Mouse (Mus musculus) limb, embryonic 13.5 days (tissue): ENCODE results near the gene Nup107. TPM values are rescaled to one million over a fixed set of nuclear protein-coding genes. Genes with fewer than 3 reads are reported as not detected.

Source experiments
- ATAC-seq: fragments of 200-750 bp; cut with Nextera tagmentation; 2 replicates; pipeline ENCODE4 v1.8.0; 2017; ENCODE audit warnings: low read depth, moderate number of reproducible peaks, moderate TSS enrichment; ENCODE audit not compliant: low FRiP score
- H3K27ac ChIP-seq: fragments of 300-500 bp; sonication (generic); 2 replicates; pipeline ENCODE4 v1.5.1; 2015; ENCODE audit warnings: inconsistent platforms, mild to moderate bottlenecking, moderate library complexity
- H3K27me3 ChIP-seq: fragments of 300-500 bp; sonication (generic); 2 replicates; pipeline ENCODE4 v1.6.1; 2015; ENCODE audit warnings: mild to moderate bottlenecking, inconsistent platforms
- H3K36me3 ChIP-seq: fragments of 300-500 bp; sonication (generic); 2 replicates; pipeline ENCODE4 v1.6.1; 2015; ENCODE audit warnings: inconsistent platforms, mild to moderate bottlenecking, moderate library complexity
- H3K4me1 ChIP-seq: fragments of 300-500 bp; sonication (generic); 2 replicates; pipeline ENCODE4 v1.6.1; 2015; ENCODE audit warnings: inconsistent platforms
- H3K4me2 ChIP-seq: fragments of 300-500 bp; sonication (generic); replicated peaks from 2 replicates; pipeline ENCODE4 v1.6.1; 2015; ENCODE audit warnings: inconsistent platforms, mild to moderate bottlenecking, moderate library complexity
- H3K4me3 ChIP-seq: fragments of 300-500 bp; sonication (generic); 2 replicates; pipeline ENCODE4 v1.5.1; 2015; ENCODE audit warnings: moderate library complexity, mild to moderate bottlenecking, inconsistent platforms
- H3K9ac ChIP-seq: fragments of 300-500 bp; sonication (generic); 2 replicates; pipeline ENCODE4 v1.6.1; 2015; ENCODE audit warnings: mild to moderate bottlenecking, inconsistent platforms
- H3K9me3 ChIP-seq: fragments of 300-500 bp; sonication (generic); 2 replicates; pipeline ENCODE4 v1.6.1; 2016; ENCODE audit warnings: inconsistent platforms
- WGBS: fragments of 180-500 bp; shearing (Covaris S2); methylation state at CpG from one replicate; pipeline ENCODE4 v1.1.7; 2015; 5-methylcytosine and 5-hydroxymethylcytosine counted together
- polyA plus RNA-seq: library from polyadenylated mRNA; unstranded; fragments of >200 nt; fragmentation: Nextera tagmentation; extraction: Ambion mirVana; gene quantifications from 2 replicates; pipeline ENCODE4 v1.2.1, GENCODE M21; 2015

The Nup107 gene
- polyA plus RNA-seq: 68.9 and 71.2 TPM in 2 replicates

GRCm38 (mm10) chr10:117792141-117793091 lies at the start of gene Nup107:
Gene Nup107, minus strand, starts transcription at chr10:117792705.
- H3K4me2 ChIP-seq: peak within 1 kb of the TSS; percentile 84
- no peaks in the 10 kb centered on the region for H3K27me3 ChIP-seq
- peaks cover 7% of the 10 kb centered on the region for H3K36me3 ChIP-seq
- under 1% methylated on average over 75 of the region's 75 CpGs for WGBS
- no peaks in the 10 kb centered on the region for H3K9me3 ChIP-seq
- peak within 1 kb of the TSS; percentile 67; the same call in 1 of the 2 replicates for H3K27ac ChIP-seq
- peaks cover 19% of the 10 kb centered on the region for H3K4me1 ChIP-seq
- H3K4me3 ChIP-seq: peak within 1 kb of the TSS; percentile 88
- H3K9ac ChIP-seq: peak within 1 kb of the TSS; percentile 86
- peak; percentile 97 for ATAC-seq

- peaks cover 17% of the 10 kb centered on the region for H3K4me1 ChIP-seq
- no peaks in the 10 kb centered on the region for H3K36me3 ChIP-seq
- no peaks in the 10 kb centered on the region for H3K9me3 ChIP-seq
- H3K4me3 ChIP-seq: no peak overlapping the region
- no peak for ATAC-seq
- no peaks in the 10 kb centered on the region for H3K27me3 ChIP-seq
- H3K4me2 ChIP-seq: no peak overlapping the region
- WGBS: 85% methylated on average over 1 of the region's 1 CpGs
- H3K9ac ChIP-seq: no peak overlapping the region
- no peak overlapping the region for H3K27ac ChIP-seq
These were observed 49.3 kb upstream of the Nup107 start for GRCm38 (mm10) chr10:117841765-117842164.

- Histone ChIP-seq H3K27ac (no peak overlapping the region), H3K4me1 (peaks cover 25% of the 10 kb centered on the region), H3K4me2 (no peak overlapping the region), H3K36me3 (no peaks in the 10 kb centered on the region), H3K4me3 (no peak overlapping the region), H3K27me3 (no peaks in the 10 kb centered on the region), H3K9me3 (no peaks in the 10 kb centered on the region), H3K9ac (no peak overlapping the region)
- ATAC-seq: no peak
- 91% methylated on average over 5 of the region's 5 CpGs for WGBS
These were observed 48.0 kb upstream of the Nup107 start for GRCm38 (mm10) chr10:117840431-117840995.

DNA sequence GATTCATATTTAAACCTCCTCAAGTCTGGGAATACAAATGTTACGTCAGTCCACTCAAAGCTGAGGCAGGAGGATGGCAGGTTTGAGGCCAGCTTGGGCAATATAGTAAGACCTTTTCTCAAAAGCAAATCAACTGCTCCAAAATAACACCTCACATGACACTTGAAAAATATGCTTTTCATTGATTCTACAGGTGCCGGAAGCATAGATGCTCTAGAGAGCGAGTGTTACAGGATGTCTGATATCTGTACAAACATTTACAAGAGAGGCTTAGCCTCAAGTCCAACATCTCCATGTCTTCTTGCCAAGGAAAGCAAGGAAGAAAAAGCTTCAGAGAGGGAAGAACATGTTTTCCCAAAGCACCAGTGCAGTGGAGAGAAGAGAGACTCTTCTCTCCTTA lies 47.2 kb upstream of the Nup107 start:
- H3K9ac ChIP-seq: no peak overlapping the region
- 92% methylated on average over 3 of the region's 3 CpGs for WGBS

DNA sequence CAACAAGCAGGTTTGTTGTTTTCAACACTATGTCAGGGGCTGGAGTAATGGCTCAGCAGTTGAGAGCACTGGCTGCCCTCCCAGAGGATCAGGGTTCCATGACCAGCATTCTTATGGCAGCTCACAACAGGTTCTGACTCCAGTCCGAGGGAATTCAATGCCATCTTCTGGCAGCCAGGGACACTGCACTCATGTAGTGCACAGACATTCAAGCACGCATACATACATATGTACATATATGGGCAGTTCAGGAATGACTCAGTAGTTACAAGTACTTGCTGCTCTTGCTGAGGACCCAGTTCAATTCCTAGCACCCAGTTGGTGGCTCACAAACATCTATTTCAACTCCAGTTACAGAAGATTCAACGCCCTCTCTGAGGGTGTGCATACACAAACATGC lies 46.4 kb upstream of the Nup107 start:
- ATAC-seq: no peak
- Histone ChIP-seq H3K27me3 (no peaks in the 10 kb centered on the region), H3K4me2 (no peak overlapping the region), H3K4me1 (peaks cover 23% of the 10 kb centered on the region), H3K9me3 (no peaks in the 10 kb centered on the region), H3K36me3 (no peaks in the 10 kb centered on the region), H3K9ac (no peak overlapping the region), H3K27ac (no peak overlapping the region), H3K4me3 (no peak overlapping the region)
- 88% methylated on average over 3 of the region's 3 CpGs for WGBS

More for the DNA sequence above, 47.2 kb upstream of the Nup107 start:
- H3K4me2 ChIP-seq: no peak overlapping the region
- no peaks in the 10 kb centered on the region for H3K27me3 ChIP-seq
- H3K36me3 ChIP-seq: no peaks in the 10 kb centered on the region
- H3K4me1 ChIP-seq: peaks cover 28% of the 10 kb centered on the region
- H3K4me3 ChIP-seq: no peak overlapping the region
- H3K9me3 ChIP-seq: no peaks in the 10 kb centered on the region
- H3K27ac ChIP-seq: no peak overlapping the region
- no peak for ATAC-seq

- ATAC-seq: no peak
- H3K4me1 ChIP-seq: peaks cover 15% of the 10 kb centered on the region
- no peaks in the 10 kb centered on the region for H3K27me3 ChIP-seq
- 80% methylated on average over 2 of the region's 2 CpGs for WGBS
- no peaks in the 10 kb centered on the region for H3K9me3 ChIP-seq
- H3K9ac ChIP-seq: no peak overlapping the region
- H3K4me3 ChIP-seq: no peak overlapping the region
- H3K4me2 ChIP-seq: no peak overlapping the region
- H3K36me3 ChIP-seq: peaks cover 4% of the 10 kb centered on the region; the same call in 1 of the 2 replicates
- H3K27ac ChIP-seq: no peak overlapping the region
These were observed 43.8 kb upstream of the Nup107 start for GRCm38 (mm10) chr10:117836354-117836753.

DNA sequence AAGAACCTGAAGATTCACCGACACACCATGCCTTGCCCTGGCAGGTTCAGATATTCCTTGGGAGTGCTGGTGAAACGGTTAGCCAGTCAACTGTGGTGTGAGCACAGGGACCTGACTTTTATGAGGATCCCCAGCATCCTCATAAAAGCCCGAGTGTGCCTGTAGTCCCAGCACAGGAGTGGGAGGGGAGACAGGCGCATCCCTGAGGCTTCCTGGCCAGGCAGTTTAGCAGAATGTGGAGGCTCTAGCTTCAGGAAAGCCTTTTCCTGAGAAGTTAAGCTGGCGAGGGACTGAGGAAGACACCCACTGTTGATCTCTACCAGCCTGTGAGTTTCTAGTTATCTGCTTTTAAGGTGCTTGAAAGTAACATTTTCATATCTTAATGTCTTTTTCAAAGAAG lies 42.9 kb upstream of the Nup107 start:
- Histone ChIP-seq H3K4me2 (no peak overlapping the region), H3K36me3 (peaks cover 4% of the 10 kb centered on the region; the same call in 1 of the 2 replicates), H3K4me3 (no peak overlapping the region), H3K9me3 (no peaks in the 10 kb centered on the region), H3K4me1 (peaks cover 15% of the 10 kb centered on the region), H3K9ac (0 out of 2 replicates have a peak overlapping the region, but pooled peaks have one; percentile 19), H3K27ac (no peak overlapping the region), H3K27me3 (no peaks in the 10 kb centered on the region)
- WGBS: 41% methylated on average over 5 of the region's 5 CpGs
- ATAC-seq: no peak

DNA sequence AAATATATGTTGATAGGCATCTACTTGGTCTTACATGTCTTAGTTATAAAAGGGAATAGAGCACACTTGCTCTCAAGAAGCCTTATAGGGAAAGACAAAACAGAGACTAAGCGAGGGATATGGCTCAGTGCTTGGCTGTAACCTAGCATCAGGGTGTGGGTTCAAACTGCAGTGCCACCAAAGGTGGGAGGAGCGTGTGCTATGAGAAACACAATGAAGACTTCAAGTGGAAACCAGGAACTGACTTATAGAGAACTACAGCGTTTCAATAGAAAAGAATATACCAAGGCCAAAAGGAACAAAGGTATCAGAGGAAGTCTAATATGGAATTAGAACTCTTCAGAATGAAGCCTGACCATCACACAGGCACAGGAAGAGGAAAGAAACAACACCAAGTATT lies 38.3 kb upstream of the Nup107 start:
- no peaks in the 10 kb centered on the region for H3K27me3 ChIP-seq
- H3K36me3 ChIP-seq: peaks cover 4% of the 10 kb centered on the region; the same call in 1 of the 2 replicates
- WGBS: 88% methylated on average over 3 of the region's 3 CpGs
- H3K9me3 ChIP-seq: no peaks in the 10 kb centered on the region
- no peak overlapping the region for H3K4me3 ChIP-seq
- peaks cover 22% of the 10 kb centered on the region for H3K4me1 ChIP-seq
- H3K27ac ChIP-seq: no peak overlapping the region
- H3K9ac ChIP-seq: no peak overlapping the region
- ATAC-seq: no peak
- no peak overlapping the region for H3K4me2 ChIP-seq

GRCm38 (mm10) chr10:117829472-117830155 lies 37.1 kb upstream of the Nup107 start:
- 92% methylated on average over 7 of the region's 7 CpGs for WGBS
- H3K9ac ChIP-seq: no peak overlapping the region
- no peak for ATAC-seq

DNA sequence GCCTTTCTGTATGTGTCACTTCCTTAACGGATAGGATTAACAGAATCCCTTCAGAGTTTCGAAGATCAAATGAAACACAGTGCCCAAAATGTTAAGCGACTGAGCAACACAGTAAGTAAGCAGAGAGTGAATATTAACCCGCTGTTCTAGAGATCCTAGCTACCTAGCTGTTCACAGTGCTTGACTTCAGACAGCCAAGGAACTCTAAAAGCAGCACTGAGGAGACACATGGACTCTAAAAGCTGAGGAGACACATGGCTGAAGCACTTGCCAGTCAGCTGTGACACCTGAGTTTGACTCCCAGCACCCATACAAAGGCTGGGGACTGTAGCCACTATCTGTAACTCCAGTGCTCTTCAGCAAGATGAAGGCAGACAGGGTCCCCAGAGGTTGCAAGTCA lies 36.5 kb upstream of the Nup107 start:
- Histone ChIP-seq H3K4me3 (no peak overlapping the region), H3K9me3 (no peaks in the 10 kb centered on the region), H3K4me1 (peaks cover 25% of the 10 kb centered on the region), H3K36me3 (peaks cover 7% of the 10 kb centered on the region; the same call in 1 of the 2 replicates), H3K27ac (no peak overlapping the region), H3K9ac (no peak overlapping the region), H3K27me3 (no peaks in the 10 kb centered on the region), H3K4me2 (no peak overlapping the region)
- no peak for ATAC-seq
- 78% methylated on average over 4 of the region's 4 CpGs for WGBS

More at GRCm38 (mm10) chr10:117829472-117830155, 37.1 kb upstream of the Nup107 start:
- no peaks in the 10 kb centered on the region for H3K27me3 ChIP-seq
- H3K4me1 ChIP-seq: peaks cover 25% of the 10 kb centered on the region
- no peak overlapping the region for H3K27ac ChIP-seq
- peaks cover 4% of the 10 kb centered on the region; the same call in 1 of the 2 replicates for H3K36me3 ChIP-seq
- no peak overlapping the region for H3K4me2 ChIP-seq
- no peak overlapping the region for H3K4me3 ChIP-seq
- no peaks in the 10 kb centered on the region for H3K9me3 ChIP-seq

- Histone ChIP-seq H3K4me1 (peaks cover 25% of the 10 kb centered on the region), H3K9me3 (no peaks in the 10 kb centered on the region), H3K4me2 (no peak overlapping the region), H3K36me3 (peaks cover 10% of the 10 kb centered on the region), H3K27me3 (no peaks in the 10 kb centered on the region), H3K9ac (no peak overlapping the region), H3K4me3 (no peak overlapping the region), H3K27ac (no peak overlapping the region)
- ATAC-seq: no peak
- 66% methylated on average over 4 of the region's 4 CpGs for WGBS
These were observed 36.0 kb upstream of the Nup107 start for GRCm38 (mm10) chr10:117828536-117828935.

GRCm38 (mm10) chr10:117824647-117825046 lies 32.1 kb upstream of the Nup107 start:
- Histone ChIP-seq H3K27me3 (no peaks in the 10 kb centered on the region), H3K36me3 (peaks cover 42% of the 10 kb centered on the region), H3K9ac (no peak overlapping the region), H3K4me1 (peaks cover 25% of the 10 kb centered on the region), H3K27ac (no peak overlapping the region), H3K4me3 (no peak overlapping the region), H3K9me3 (no peaks in the 10 kb centered on the region), H3K4me2 (no peak overlapping the region)
- ATAC-seq: no peak
- 72% methylated on average over 4 of the region's 4 CpGs for whole genome bisulfite sequencing
